Mouse (Mus musculus): ENCODE measurements around the gene Sim1. TPM values are rescaled to one million over a fixed set of nuclear protein-coding genes. Genes with fewer than 3 reads are reported as not detected.

Gene Sim1
- polyA plus RNA-seq, 1 experiment: not detected

DNA sequence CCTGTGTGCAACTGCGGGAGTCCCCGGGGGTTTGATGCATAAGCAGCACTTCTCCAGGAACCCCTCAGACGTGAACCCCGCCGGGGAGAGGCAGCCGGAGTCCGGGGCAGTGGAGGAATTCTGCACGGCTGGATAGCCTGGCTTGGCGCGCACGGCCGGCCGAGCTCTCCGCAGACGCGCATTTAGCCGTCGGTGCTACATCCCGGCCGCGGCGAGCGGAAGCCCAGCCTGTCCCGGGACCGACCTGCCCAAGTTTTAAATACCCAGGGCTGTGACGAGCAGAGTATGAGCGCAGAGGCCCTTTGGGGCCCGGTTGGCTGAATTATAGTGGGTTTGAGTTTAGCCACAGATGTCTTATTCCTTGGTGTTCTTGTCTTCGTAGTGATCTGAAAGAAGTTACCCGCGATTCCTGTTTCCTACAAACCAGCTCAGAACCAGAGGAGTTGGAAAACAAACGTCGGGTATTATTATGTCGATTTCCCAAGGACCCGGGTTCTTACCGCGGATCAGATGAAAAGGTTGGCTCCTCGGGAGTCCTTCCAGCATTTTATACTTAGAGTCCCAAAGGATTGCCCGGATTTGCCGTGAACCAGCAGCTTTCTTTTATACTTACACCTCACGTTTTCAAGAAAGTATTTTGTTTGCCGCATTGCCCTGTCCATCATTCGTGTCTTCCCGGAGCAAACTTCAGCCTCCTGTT lies 687 bp downstream of the Sim1 start:
- no peaks in the 10 kb centered on the region for H3K79me2 ChIP-seq (ENCODE audit: control insufficient read depth, insufficient read depth)
- H3ac ChIP-seq (ENCODE audit: control insufficient read depth, insufficient read length, low read depth): no peak overlapping the region
- H3K36me3 ChIP-seq (ENCODE audit: control insufficient read depth, insufficient read depth): no peaks in the 10 kb centered on the region
- TF ChIP-seq FOSL1 (IDR thresholded peaks at IDR 0.05; ENCODE audit: insufficient read depth, low read length, poor library complexity, severe bottlenecking) (no peak), CTCF (IDR thresholded peaks at IDR 0.05; ENCODE audit: control insufficient read depth, insufficient read depth, insufficient read length) (no peak), CEBPB (IDR thresholded peaks at IDR 0.05; ENCODE audit: low read depth) (no peak), MYOG (IDR thresholded peaks at IDR 0.05; ENCODE audit: control insufficient read depth, extremely low read depth, insufficient read length) (no peak), MAX (IDR thresholded peaks at IDR 0.05) (no peak)
- no peaks in the 10 kb centered on the region for H3K79me3 ChIP-seq (ENCODE audit: low read depth)
- no peaks in the 10 kb centered on the region for H3K27me3 ChIP-seq (ENCODE audit: control insufficient read depth, insufficient read depth, insufficient read length)
- H3K4me3 ChIP-seq (ENCODE audit: insufficient read depth, poor library complexity, severe bottlenecking): no peak overlapping the region

DNA sequence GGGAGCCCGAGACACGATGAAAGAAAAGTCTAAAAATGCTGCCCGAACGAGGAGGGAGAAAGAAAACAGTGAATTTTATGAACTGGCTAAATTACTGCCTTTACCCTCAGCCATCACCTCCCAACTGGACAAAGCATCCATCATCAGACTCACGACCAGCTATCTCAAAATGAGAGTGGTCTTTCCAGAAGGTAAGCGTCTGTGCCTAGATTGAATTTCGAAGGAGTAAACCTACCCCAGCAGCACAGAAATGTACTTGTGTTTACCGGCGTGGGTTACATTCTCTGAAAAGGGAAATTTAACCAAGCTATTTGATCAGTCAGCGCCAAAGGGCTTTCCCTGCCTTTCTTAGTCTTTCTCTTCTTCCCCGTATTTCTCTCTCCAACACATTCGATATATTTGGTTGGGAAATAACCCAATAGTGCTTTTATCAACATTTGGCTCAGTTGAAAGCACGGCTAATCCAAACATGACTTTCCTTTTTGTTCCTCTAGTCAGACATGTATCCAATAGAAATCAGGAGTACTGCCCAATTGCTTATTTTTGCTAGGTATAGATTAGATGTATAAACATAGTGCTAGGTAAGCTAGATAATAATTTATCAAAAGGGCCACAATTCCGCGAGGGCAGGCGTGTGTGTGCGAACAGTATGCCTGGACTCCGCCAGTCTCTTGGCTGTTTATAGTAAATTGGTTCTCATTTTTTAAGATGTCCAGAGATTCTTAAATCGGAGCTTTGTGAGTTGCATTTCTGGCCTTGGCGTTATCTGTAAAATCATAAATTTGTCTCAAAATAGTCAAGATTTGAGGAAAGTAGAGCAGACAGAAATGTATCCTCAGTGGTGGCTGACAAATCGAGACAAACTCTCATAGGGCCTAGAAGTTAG lies 1.6 kb downstream of the Sim1 start:
- Histone ChIP-seq H3K36me3 (ENCODE audit: control insufficient read depth, insufficient read depth) (no peaks in the 10 kb centered on the region), H3ac (ENCODE audit: control insufficient read depth, insufficient read length, low read depth) (no peak overlapping the region), H3K27me3 (ENCODE audit: control insufficient read depth, insufficient read depth, insufficient read length) (no peaks in the 10 kb centered on the region), H3K79me2 (ENCODE audit: control insufficient read depth, insufficient read depth) (no peaks in the 10 kb centered on the region), H3K4me3 (ENCODE audit: insufficient read depth, poor library complexity, severe bottlenecking) (no peak overlapping the region), H3K79me3 (ENCODE audit: low read depth) (no peaks in the 10 kb centered on the region)
- no peak for TF ChIP-seq FOSL1 (IDR thresholded peaks at IDR 0.05; ENCODE audit: insufficient read depth, low read length, poor library complexity, severe bottlenecking)
- TF ChIP-seq CTCF (IDR thresholded peaks at IDR 0.05; ENCODE audit: control insufficient read depth, insufficient read depth, insufficient read length): no peak
- no peak for TF ChIP-seq MAX (IDR thresholded peaks at IDR 0.05)
- no peak for TF ChIP-seq CEBPB (IDR thresholded peaks at IDR 0.05; ENCODE audit: low read depth)
- TF ChIP-seq MYOD1 (IDR thresholded peaks at IDR 0.05; ENCODE audit: control insufficient read depth, insufficient read length, low read depth): no peak
- TF ChIP-seq USF1 (IDR thresholded peaks at IDR 0.05; ENCODE audit: low read depth): no peak
- no peak for TF ChIP-seq MYOG (IDR thresholded peaks at IDR 0.05; ENCODE audit: control insufficient read depth, extremely low read depth, insufficient read length)

- Histone ChIP-seq H3K79me2 (ENCODE audit: control insufficient read depth, insufficient read depth) (no peaks in the 10 kb centered on the region), H3K79me3 (ENCODE audit: low read depth) (no peaks in the 10 kb centered on the region), H3K27me3 (ENCODE audit: control insufficient read depth, insufficient read depth, insufficient read length) (no peaks in the 10 kb centered on the region), H3ac (ENCODE audit: control insufficient read depth, insufficient read length, low read depth) (no peak overlapping the region), H3K36me3 (ENCODE audit: control insufficient read depth, insufficient read depth) (no peaks in the 10 kb centered on the region), H3K4me3 (ENCODE audit: insufficient read depth, poor library complexity, severe bottlenecking) (no peak overlapping the region)
- TF ChIP-seq USF1 (IDR thresholded peaks at IDR 0.05; ENCODE audit: low read depth): no peak
- no peak for TF ChIP-seq FOSL1 (IDR thresholded peaks at IDR 0.05; ENCODE audit: insufficient read depth, low read length, poor library complexity, severe bottlenecking)
- TF ChIP-seq MAX (IDR thresholded peaks at IDR 0.05): no peak
- no peak for TF ChIP-seq MYOG (IDR thresholded peaks at IDR 0.05; ENCODE audit: control insufficient read depth, extremely low read depth, insufficient read length)
- TF ChIP-seq MYOD1 (IDR thresholded peaks at IDR 0.05; ENCODE audit: control insufficient read depth, insufficient read length, low read depth): no peak
- no peak for TF ChIP-seq CEBPB (IDR thresholded peaks at IDR 0.05; ENCODE audit: low read depth)
- TF ChIP-seq CTCF (IDR thresholded peaks at IDR 0.05; ENCODE audit: control insufficient read depth, insufficient read depth, insufficient read length): no peak
Observed at GRCm38 (mm10) chr10:50896767-50897390, 2.3 kb downstream of the Sim1 start.

- Histone ChIP-seq H3K27me3 (ENCODE audit: control insufficient read depth, insufficient read depth, insufficient read length) (no peaks in the 10 kb centered on the region), H3K4me3 (ENCODE audit: insufficient read depth, poor library complexity, severe bottlenecking) (no peak overlapping the region), H3K79me2 (ENCODE audit: control insufficient read depth, insufficient read depth) (no peaks in the 10 kb centered on the region), H3ac (ENCODE audit: control insufficient read depth, insufficient read length, low read depth) (no peak overlapping the region), H3K79me3 (ENCODE audit: low read depth) (no peaks in the 10 kb centered on the region), H3K36me3 (ENCODE audit: control insufficient read depth, insufficient read depth) (no peaks in the 10 kb centered on the region)
- TF ChIP-seq MAX (IDR thresholded peaks at IDR 0.05): no peak
- TF ChIP-seq FOSL1 (IDR thresholded peaks at IDR 0.05; ENCODE audit: insufficient read depth, low read length, poor library complexity, severe bottlenecking): no peak
- no peak for TF ChIP-seq MYOD1 (IDR thresholded peaks at IDR 0.05; ENCODE audit: control insufficient read depth, insufficient read length, low read depth)
- TF ChIP-seq USF1 (IDR thresholded peaks at IDR 0.05; ENCODE audit: low read depth): no peak
- no peak for TF ChIP-seq CTCF (IDR thresholded peaks at IDR 0.05; ENCODE audit: control insufficient read depth, insufficient read depth, insufficient read length)
- no peak for TF ChIP-seq MYOG (IDR thresholded peaks at IDR 0.05; ENCODE audit: control insufficient read depth, extremely low read depth, insufficient read length)
- no peak for TF ChIP-seq CEBPB (IDR thresholded peaks at IDR 0.05; ENCODE audit: low read depth)
Observed at GRCm38 (mm10) chr10:50897530-50898471, 3.2 kb downstream of the Sim1 start.

DNA sequence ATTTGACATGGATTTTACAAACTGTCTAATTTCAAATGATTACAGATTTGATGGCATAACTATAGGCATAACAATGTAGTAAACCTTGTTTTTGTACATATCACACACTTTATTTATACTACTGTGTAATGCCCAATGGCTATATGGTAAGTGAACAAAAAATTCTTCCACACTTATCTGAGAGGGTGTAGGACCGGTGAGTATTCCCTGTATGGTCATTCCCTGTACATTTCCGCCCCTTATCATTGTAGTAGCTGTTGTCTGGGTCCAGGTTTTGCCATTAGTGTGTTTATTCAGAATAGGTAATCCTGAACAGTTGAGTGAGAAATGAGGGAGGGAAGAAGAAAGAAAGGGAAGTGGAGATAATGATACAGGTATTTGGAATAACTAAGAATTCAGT lies 4.1 kb downstream of the Sim1 start:
- H3K4me3 ChIP-seq (ENCODE audit: insufficient read depth, poor library complexity, severe bottlenecking): no peak overlapping the region
- H3K36me3 ChIP-seq (ENCODE audit: control insufficient read depth, insufficient read depth): no peaks in the 10 kb centered on the region
- no peaks in the 10 kb centered on the region for H3K79me2 ChIP-seq (ENCODE audit: control insufficient read depth, insufficient read depth)
- no peaks in the 10 kb centered on the region for H3K27me3 ChIP-seq (ENCODE audit: control insufficient read depth, insufficient read depth, insufficient read length)
- no peaks in the 10 kb centered on the region for H3K79me3 ChIP-seq (ENCODE audit: low read depth)
- H3ac ChIP-seq (ENCODE audit: control insufficient read depth, insufficient read length, low read depth): no peak overlapping the region
- no peak for TF ChIP-seq CTCF (IDR thresholded peaks at IDR 0.05; ENCODE audit: control insufficient read depth, insufficient read depth, insufficient read length)
- no peak for TF ChIP-seq FOSL1 (IDR thresholded peaks at IDR 0.05; ENCODE audit: insufficient read depth, low read length, poor library complexity, severe bottlenecking)
- TF ChIP-seq MYOG (IDR thresholded peaks at IDR 0.05; ENCODE audit: control insufficient read depth, extremely low read depth, insufficient read length): no peak
- no peak for TF ChIP-seq CEBPB (IDR thresholded peaks at IDR 0.05; ENCODE audit: low read depth)
- TF ChIP-seq MYOD1 (IDR thresholded peaks at IDR 0.05; ENCODE audit: control insufficient read depth, insufficient read length, low read depth): no peak
- no peak for TF ChIP-seq MAX (IDR thresholded peaks at IDR 0.05)
- TF ChIP-seq USF1 (IDR thresholded peaks at IDR 0.05; ENCODE audit: low read depth): no peak

All from C2C12 (cell line).